Mouse (Mus musculus) central nervous system, embryonic 11.5 days (tissue): ENCODE results near the gene Defb21. TPM values are rescaled to one million over a fixed set of nuclear protein-coding genes. Genes with fewer than 3 reads are reported as not detected.

Experiments used
- polyA plus RNA-seq: library from polyadenylated mRNA; depleted of rRNA; stranded (reverse); fragments of >200 nt; gene quantifications from 2 replicates; pipeline ENCODE4 v1.2.3, GENCODE M21; 2012; rRNA removed

The Defb21 gene
- not detected in 2 replicates for polyA plus RNA-seq

DNA sequence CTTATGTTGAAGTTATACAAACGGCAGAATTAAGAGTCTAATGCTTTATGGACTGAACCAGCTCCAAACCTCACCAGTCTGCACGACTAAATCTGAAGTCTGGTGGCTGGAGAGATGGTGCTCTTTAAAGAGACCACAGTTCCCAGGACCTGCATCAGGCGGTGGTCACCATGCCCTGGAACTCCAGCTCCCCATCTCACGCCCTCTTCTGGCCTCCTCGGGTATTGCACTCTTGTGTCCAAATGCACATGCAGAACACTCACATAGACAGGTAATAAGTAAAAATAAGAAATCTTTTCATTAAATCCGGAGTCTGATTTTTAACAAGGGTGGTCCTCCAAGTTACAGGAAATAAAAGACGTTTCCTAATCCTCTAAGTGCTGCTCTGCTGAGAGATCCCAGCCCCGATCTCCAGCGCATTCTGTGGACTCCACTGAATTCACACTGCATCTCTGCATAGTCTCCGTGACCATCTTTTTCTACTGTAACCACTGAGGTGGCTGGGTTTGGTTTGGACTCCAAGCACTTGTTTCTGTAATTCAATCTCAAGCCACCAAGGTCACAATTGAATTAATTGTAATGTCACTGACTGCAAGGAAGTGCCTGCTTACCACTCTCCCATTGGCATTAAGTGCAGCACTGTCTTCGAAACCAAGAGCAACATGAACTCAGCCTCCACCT, at the start of gene Defb21:
Defb21 (plus strand) TSS at position 631 of the 681 bp plus-strand sequence.

DNA sequence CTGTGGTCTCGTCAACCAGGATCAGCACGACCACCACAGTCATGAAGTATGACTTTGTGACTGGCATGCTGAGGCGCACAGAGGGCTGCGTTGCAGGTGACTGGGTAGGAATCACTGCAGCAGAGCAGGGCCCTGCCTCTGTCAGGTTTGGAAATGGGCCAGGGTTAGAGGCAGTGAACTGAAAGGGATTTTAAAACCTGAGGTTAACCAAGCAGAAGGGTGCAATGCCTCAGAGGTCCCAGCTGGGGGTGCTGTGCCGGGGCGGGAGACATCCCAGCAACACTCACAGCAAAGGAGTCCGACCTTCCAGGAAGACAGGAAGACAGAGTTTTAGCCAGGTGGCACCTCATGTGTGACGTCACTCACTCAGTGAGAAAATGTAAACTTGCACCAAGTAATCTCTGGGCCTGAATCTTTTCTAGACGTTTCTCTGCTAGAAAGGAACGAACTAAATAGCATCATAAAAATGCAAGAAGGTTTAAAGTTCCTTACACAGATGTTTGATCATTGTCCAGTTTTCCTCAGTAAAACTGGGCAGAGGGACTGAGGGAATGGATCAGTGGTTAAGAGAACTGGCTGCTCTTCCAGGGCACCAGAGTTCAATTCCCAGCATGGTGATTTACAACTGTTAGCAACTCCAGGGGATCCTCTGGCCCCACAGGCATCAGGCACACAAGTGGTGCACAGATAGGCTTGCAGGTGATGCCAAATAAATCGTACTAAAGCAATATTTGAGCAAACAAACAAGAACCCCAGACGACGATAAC, 32.4 kb upstream of the Defb21 start, which contains the start of gene Defb29:
Defb29 (minus strand) TSS at position 155 of the 767 bp plus-strand sequence.

DNA sequence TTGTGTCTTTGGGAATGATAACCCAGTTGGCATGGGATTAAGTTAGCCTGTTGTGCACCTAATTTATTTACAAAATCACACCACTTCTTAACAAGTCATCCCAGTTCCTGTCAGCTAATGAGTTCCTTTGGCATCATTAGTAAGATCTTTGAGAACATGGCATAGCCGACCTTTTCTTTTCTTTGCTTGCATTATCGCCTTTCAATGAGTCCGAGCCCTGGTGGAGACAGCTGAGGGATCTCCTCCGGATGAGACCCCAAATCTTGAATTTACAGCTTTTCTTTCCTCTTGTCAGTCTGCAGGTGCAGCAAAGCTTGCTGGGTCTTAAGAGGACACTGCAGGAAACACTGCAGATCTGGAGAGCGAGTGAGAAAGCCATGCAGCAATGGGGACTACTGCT, 3.5 kb upstream of the Defb21 start, which contains the start of gene Gm17416:
Gm17416 (plus strand) TSS at position 301 of the 400 bp plus-strand sequence.

DNA sequence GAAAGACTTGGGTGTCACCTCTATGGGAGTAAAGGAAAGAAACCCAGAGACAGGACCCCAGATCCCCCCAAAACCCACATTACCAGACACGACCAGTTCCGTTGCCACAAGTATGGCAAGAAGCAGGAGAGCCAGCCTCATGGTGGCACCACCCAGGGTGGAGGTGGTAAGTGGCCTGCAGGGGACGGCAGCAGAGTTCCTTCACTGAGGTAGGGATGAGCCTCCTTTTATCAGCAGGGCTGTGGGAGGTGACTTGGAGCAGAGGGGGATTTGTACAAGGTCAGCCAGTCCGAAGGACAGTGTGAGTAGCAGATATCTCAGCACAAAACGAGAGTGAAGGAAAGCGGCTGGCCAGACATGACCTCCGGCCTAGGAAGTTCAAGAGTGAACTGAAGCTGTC, 7.6 kb downstream of the Defb21 start, which contains the start of gene Defb19:
Defb19 (minus strand) TSS at position 206 of the 400 bp plus-strand sequence.

DNA sequence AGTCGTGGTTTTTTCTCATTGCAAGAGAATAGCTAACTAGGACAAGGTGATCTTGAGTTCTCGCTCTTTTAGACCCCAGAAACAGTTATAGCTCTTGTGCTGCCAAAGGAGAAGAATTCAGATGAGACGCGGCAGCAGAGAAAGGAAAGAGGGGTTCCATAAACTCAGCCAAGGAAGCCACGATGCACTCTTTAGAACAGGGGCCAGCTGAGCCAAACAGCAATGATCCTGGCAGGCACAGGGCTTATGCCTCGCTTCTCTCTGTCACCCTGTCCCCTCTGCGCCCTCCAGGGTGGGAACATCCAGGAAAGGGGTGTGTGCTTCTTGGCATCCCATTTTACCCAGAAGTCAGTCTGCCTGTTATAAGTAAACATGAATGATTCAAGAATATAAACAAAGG, 26.8 kb downstream of the Defb21 start, which contains the start of gene Defb45:
Defb45 (minus strand) TSS at position 101 of the 400 bp plus-strand sequence.

DNA sequence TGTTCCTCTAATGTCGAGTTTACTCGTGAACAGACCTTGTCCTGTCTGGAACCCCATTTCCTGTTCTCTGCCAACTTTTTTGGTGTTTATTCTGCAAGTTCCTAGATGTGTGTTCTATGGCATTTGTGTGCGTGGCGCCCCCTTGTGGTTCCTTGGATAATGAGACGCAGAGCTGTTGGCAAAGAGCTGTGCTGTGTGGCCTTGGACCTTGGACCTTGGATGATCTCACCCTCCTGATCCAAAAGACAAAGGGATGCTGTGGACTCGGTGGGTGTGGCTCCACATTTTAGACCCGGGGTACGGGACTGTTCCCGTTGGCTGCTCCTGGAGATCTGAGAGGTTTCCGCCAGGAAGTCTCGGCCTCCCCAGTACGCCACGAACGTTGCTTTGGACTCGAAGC, 31.5 kb downstream of the Defb21 start, which contains the start of gene Defb36:
Defb36 (plus strand) TSS at position 271 of the 400 bp plus-strand sequence.

DNA sequence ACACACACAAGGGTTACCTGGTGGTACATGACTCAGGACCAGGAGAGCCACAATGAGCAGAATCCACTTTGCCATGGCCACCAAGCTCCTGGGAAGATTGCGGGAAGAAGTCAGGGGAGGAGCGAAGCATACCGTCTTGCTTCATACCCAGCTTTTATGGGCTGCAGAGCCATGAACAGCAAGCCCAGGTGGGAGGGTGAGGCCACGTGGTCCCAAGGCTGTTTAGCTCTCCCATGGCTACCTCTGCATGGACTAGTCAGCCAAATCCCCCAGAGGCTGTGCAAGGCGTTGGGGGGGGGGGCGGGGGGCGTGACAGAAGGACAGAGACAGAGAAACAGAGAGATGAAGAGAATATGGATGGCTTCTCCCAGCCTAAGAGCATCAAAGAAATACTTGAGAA, 50.4 kb downstream of the Defb21 start, which contains the start of gene Defb25:
Defb25 (minus strand) TSS at position 101 of the 400 bp plus-strand sequence.

Other genes starting within 250 kb of the Defb21 start
- gene Rbck1, start 240.1 kb upstream of the Defb21 start, polyA plus RNA-seq: 145 and 183 TPM in 2 replicates
- gene Trib3, start 228.7 kb upstream of the Defb21 start, polyA plus RNA-seq: 1.2 and 1.3 TPM in 2 replicates
- 4.1 and 6.5 TPM in 2 replicates for gene Nrsn2, start 196.1 kb upstream of the Defb21 start, polyA plus RNA-seq
- gene Sox12, start 174.7 kb upstream of the Defb21 start, polyA plus RNA-seq: 51.5 and 69.9 TPM in 2 replicates
- 42.1 and 60.6 TPM in 2 replicates for gene Zcchc3, start 157.7 kb upstream of the Defb21 start, polyA plus RNA-seq
- gene 6820408C15Rik, start 157.2 kb upstream of the Defb21 start, polyA plus RNA-seq: 1.0 and 1.4 TPM in 2 replicates
- not detected in 2 replicates for gene Defb23, start 108.1 kb upstream of the Defb21 start, polyA plus RNA-seq
- gene Defb20, start 95.7 kb upstream of the Defb21 start, polyA plus RNA-seq: not detected in 2 replicates
- not detected in 2 replicates for gene Defb22, start 82.6 kb upstream of the Defb21 start, polyA plus RNA-seq
- gene Defb26, start 61.1 kb upstream of the Defb21 start, polyA plus RNA-seq: not detected in 2 replicates
- gene Defb28, start 54.5 kb upstream of the Defb21 start, polyA plus RNA-seq: not detected in 2 replicates
- not detected in 2 replicates for gene Defb29, start 32.6 kb upstream of the Defb21 start, polyA plus RNA-seq
- not detected in 2 replicates for gene Gm17416, start 3.4 kb upstream of the Defb21 start, polyA plus RNA-seq
- gene Defb19, start 7.6 kb downstream of the Defb21 start, polyA plus RNA-seq: not detected in 2 replicates
- not detected in 2 replicates for gene Defb45, start 26.7 kb downstream of the Defb21 start, polyA plus RNA-seq
- gene Defb36, start 31.6 kb downstream of the Defb21 start, polyA plus RNA-seq: not detected in 2 replicates
- 0.56 TPM in 1 of 2 replicates, not detected in the other for gene Defb25, start 50.3 kb downstream of the Defb21 start, polyA plus RNA-seq
- gene Rem1, start 54.2 kb downstream of the Defb21 start, polyA plus RNA-seq: 0.23 and 1.1 TPM in 2 replicates
- gene H13, start 96.7 kb downstream of the Defb21 start, polyA plus RNA-seq: 99.6 and 122 TPM in 2 replicates
- gene Mcts2, start 114.3 kb downstream of the Defb21 start, polyA plus RNA-seq: 20.2 and 36.9 TPM in 2 replicates
- 218 and 227 TPM in 2 replicates for gene Id1, start 163.5 kb downstream of the Defb21 start, polyA plus RNA-seq
- 5.5 and 5.7 TPM in 2 replicates for gene Cox4i2, start 181.4 kb downstream of the Defb21 start, polyA plus RNA-seq